Mouse (Mus musculus) MEL (cell line): ENCODE measurements around the gene Oas2.

Source experiments
- CHD2 ChIP-seq: IDR thresholded peaks from 2 replicates; pipeline ENCODE4 v1.6.1; 2011; ENCODE audit warnings: low read length, improper control_type of control experiment
- CTCF ChIP-seq, 3 experiments: IDR thresholded peaks in 2 of 3; conservative IDR thresholded peaks in 1 of 3; 2 replicates each; pipeline ENCODE4 v1.5.1; 2011 to 2012; ENCODE audit warnings: low read length in 3 of 3, low read depth in 2 of 3, mild to moderate bottlenecking in 2 of 3, improper control_type of control experiment in 1 of 3, inconsistent platforms in 1 of 3, mixed read lengths in 1 of 3, moderate library complexity in 1 of 3; ENCODE audit not compliant: control insufficient read depth in 1 of 3, insufficient read depth in 1 of 3, poor library complexity in 1 of 3, severe bottlenecking in 1 of 3
- MXI1 ChIP-seq: IDR thresholded peaks from 2 replicates; pipeline ENCODE4 v1.6.1; 2011; ENCODE audit warnings: mild to moderate bottlenecking, low read depth, low read length, improper control_type of control experiment
- POLR2A ChIP-seq, 2 experiments: IDR thresholded peaks; 2 replicates each; pipeline ENCODE4 v1.6.1; 2011 to 2012; ENCODE audit warnings: low read length in 2 of 2, mild to moderate bottlenecking in 2 of 2, control low read depth in 1 of 2, improper control_type of control experiment in 1 of 2, low read depth in 1 of 2, moderate library complexity in 1 of 2; ENCODE audit not compliant: control insufficient read depth in 1 of 2, insufficient read depth in 1 of 2, poor library complexity in 1 of 2
- USF1 ChIP-seq: IDR thresholded peaks from 2 replicates; pipeline ENCODE4 v1.6.1; 2014; ENCODE audit warnings: low read depth, mild to moderate bottlenecking, inconsistent platforms, low read length, improper control_type of control experiment, moderate library complexity

GRCm38 (mm10) chr5:120706976-120707375, 42.7 kb downstream of the Oas2 start:
- TF ChIP-seq CHD2 (no peak), MXI1 (no peak), POLR2A (IDR thresholded peaks at IDR 0.05; ENCODE audit: control insufficient read depth in 1 of 2, insufficient read depth in 1 of 2, low read depth in 1 of 2, low read length in 2 of 2, poor library complexity in 1 of 2) (no peak), USF1 (no peak), CTCF (IDR thresholded peaks at IDR 0.05 in 2 of 3, conservative IDR thresholded peaks at IDR 0.05 in 1 of 3; ENCODE audit: control insufficient read depth in 1 of 3, insufficient read depth in 1 of 3, low read depth in 2 of 3, low read length in 3 of 3, poor library complexity in 1 of 3, severe bottlenecking in 1 of 3) (no peak)
